Mouse (Mus musculus): ENCODE data around the gene Ano6.

DNA sequence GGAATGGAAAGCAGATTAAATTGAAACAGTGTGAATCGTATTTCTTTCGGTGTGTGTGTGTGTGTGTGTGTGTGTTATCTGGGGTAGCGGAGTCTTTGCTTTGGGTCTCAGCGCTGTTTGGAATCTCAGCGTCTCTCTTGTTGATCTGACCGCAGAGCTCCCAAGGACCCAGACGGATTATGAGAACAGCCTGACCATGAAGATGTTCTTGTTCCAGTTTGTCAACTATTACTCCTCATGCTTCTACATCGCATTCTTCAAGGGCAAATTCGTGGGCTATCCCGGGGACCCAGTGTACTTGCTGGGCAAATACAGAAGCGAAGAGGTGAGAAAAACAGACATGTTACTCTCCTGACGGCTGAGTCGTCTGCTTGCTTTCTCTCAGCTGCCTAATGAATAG, 158.7 kb downstream of the Ano6 start:
- TF ChIP-seq CHD1 (IDR thresholded peaks at IDR 0.05; ENCODE audit: low read depth, low read length) = no peak
- TF ChIP-seq ZNF384 (IDR thresholded peaks at IDR 0.05; ENCODE audit: low read depth, low read length) = no peak
- TF ChIP-seq POLR2A (IDR thresholded peaks at IDR 0.05; ENCODE audit: low read depth, low read length) = no peak
- TF ChIP-seq USF1 (IDR thresholded peaks at IDR 0.05; ENCODE audit: low read depth, low read length) = no peak
- no peak for TF ChIP-seq HCFC1 (IDR thresholded peaks at IDR 0.05; ENCODE audit: low read depth, low read length)

Measured in CH12.LX (cell line).